In genomic region chr8:116735306-116735705, GRCm38 (mm10) we compare ENCODE assay signal across 18 mouse cellular contexts. TPM values are rescaled to one million over a fixed set of nuclear protein-coding genes. Genes with fewer than 3 reads are reported as not detected.
DNase-seq lines count a peak whose midpoint lies in the region; TF ChIP-seq lines count a peak whose summit lies in the region.
"Had no signal": no experiment of that assay in that cellular context is flagged by ENCODE, and none has a peak within 500 bp of the region (broad histone marks: within the 10 kb centered on the region; RNA-seq: fewer than 3 reads in every experiment).

No protein-coding gene starts in this region.

- no peak for TF ChIP-seq POLR2A in embryonic fibroblast, embryonic 13.5 days (IDR thresholded peaks at IDR 0.05; ENCODE audit: low read depth, low read length)

- peak; percentile 19 for DNase-seq in kidney, postnatal 14 days
- no peak for DNase-seq in kidney, adult 11 months
- DNase-seq in urinary bladder, postnatal 14 days (ENCODE audit: low spot score) = peak; percentile 7
- no peak for DNase-seq in urinary bladder, adult 18-20 months (ENCODE audit: low spot score in 2 of 2)
- DNase-seq in spleen, postnatal 4 days (ENCODE audit: low spot score in 2 of 2) = no peak
- no peak for DNase-seq in layer of hippocampus, adult 11-12 months (ENCODE audit: low spot score)
- DNase-seq: adrenal gland, postnatal 10 days; cerebellum, adult 11-12 months; forebrain, postnatal 0 days; gastrocnemius, postnatal 36 days; heart, postnatal 36 days; kidney, adult 8-10 months; layer of hippocampus, postnatal 36 days had no signal

- peaks cover 4% of the 10 kb centered on the region; the same call in 1 of the 2 replicates for H3K4me1 ChIP-seq in embryonic fibroblast, embryonic 13.5 days (ENCODE audit: control insufficient read depth, insufficient read depth, low read length)

- no peak overlapping the region for H3K4me3 ChIP-seq in embryonic fibroblast, embryonic 13.5 days (ENCODE audit: insufficient read depth, low read length)
- H3K4me3 ChIP-seq: embryonic facial prominence, embryonic 13.5 days; liver, embryonic 15.5 days; midbrain, embryonic 13.5 days had no signal

- no peak for TF ChIP-seq CTCF in embryonic fibroblast, embryonic 13.5 days (IDR thresholded peaks at IDR 0.05; ENCODE audit: borderline replicate concordance, insufficient read depth, low read length)

- H3K27ac ChIP-seq in embryonic fibroblast, embryonic 13.5 days (ENCODE audit: insufficient read depth, low read length) = peak overlapping the region; percentile 5; the same call in 1 of the 2 replicates
- H3K27ac ChIP-seq: embryonic facial prominence, embryonic 13.5 days; liver, embryonic 15.5 days; midbrain, embryonic 13.5 days had no signal

RNA-seq across cellular contexts. Expression of gene Cdyl2, which starts 2.5 kb away (rescaled TPM):
- 4.6 and 6.7 TPM in 2 replicates for polyA plus RNA-seq in embryonic fibroblast, embryonic 13.5 days (2011; ENCODE audit: insufficient read length, low read depth, missing spikeins)
- polyA plus RNA-seq: G1E had no signal

Comparison
In these comparisons a context has a peak if more than half of its experiments do, and no peak if none do; other contexts are left out.
1. DNase-seq: peak in kidney, postnatal 14 days (single experiment) and urinary bladder, postnatal 14 days (single experiment); none in kidney, adult 11 months (single experiment), urinary bladder, adult 18-20 months (0 of 2), spleen, postnatal 4 days (0 of 2) and layer of hippocampus, adult 11-12 months (single experiment).